Mouse (Mus musculus): ENCODE measurements around the gene Fcna. TPM values are rescaled to one million over a fixed set of nuclear protein-coding genes. Genes with fewer than 3 reads are reported as not detected.

Fcna gene
- polyA plus RNA-seq, 1 experiment from 2014 or later: 2.2 TPM

DNA sequence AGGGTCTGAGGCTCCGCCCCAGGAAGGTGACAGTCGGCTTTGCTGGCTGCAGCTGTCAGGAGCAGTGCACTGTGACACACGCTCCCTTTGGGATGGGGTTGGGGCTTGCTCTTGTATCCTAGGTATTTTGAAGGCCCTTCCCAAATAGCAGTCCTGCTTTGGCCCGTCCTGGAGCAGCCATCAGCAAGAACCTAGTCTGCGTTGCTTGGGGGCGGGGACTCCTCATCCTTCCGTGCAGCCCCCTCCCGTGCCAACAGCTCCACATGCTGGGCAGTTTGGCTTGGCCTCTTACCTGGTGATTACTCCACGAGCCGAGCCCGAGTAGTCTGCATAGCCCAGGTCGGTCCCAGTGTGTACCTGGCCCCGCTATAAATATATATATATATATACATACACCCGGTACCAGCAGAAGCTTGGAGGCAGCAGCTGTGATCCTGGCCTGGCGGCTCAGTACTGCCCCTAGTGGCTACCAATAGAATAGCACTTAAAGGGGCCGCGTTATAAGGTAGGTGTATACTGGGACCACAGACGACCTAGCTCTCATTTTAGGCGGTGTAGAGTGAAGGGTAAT, 46.5 kb downstream of the Fcna start, which contains the start of gene Ajm1:
Gene Ajm1, minus strand, starts transcription at position 464 of the 571 bp plus-strand sequence.
- peak within 1 kb of the TSS; percentile 49; the same call in 1 of the 2 replicates for H3K9ac ChIP-seq (ENCODE audit: low read depth, low read length)
- TF ChIP-seq CTCF (IDR thresholded peaks at IDR 0.05; ENCODE audit: low read depth): peak; percentile 89
- ATAC-seq (replicated peaks; ENCODE audit: low FRiP score, low read depth): peak; percentile 40

GRCm38 (mm10) chr2:25580621-25581101, 47.2 kb downstream of the Fcna start:
- TF ChIP-seq CTCF (IDR thresholded peaks at IDR 0.05; ENCODE audit: low read depth): no peak
- Histone ChIP-seq H3K4me2 (ENCODE audit: low read length) (peak overlapping the region; percentile 78; the same call in 1 of the 2 replicates), H3K4me1 (replicated peaks; ENCODE audit: insufficient read depth, low read length) (peaks cover 42% of the 10 kb centered on the region)

More for the DNA sequence above, 46.5 kb downstream of the Fcna start, which contains the start of gene Ajm1:
- Histone ChIP-seq H3K4me1 (replicated peaks; ENCODE audit: insufficient read depth, low read length) (peaks cover 39% of the 10 kb centered on the region), H3K4me2 (ENCODE audit: low read length) (peak within 1 kb of the TSS; percentile 78), H3K27me3 (ENCODE audit: insufficient read depth, low read length) (peaks cover 48% of the 10 kb centered on the region), H3K36me3 (ENCODE audit: insufficient read depth, low read length) (peaks cover 18% of the 10 kb centered on the region), H3K27ac (no peak within 1 kb of the TSS), H3K4me3 (replicated peaks; ENCODE audit: low read depth, low read length) (peak within 1 kb of the TSS; percentile 33), H3K9me3 (replicated peaks; ENCODE audit: low read length) (no peaks in the 10 kb centered on the region)
- 5% methylated on average over 19 of the region's 19 CpGs for WGBS
- peak; percentile 93 for DNase-seq (ENCODE audit: low spot score)

GRCm38 (mm10) chr2:25579737-25580460, 47.9 kb downstream of the Fcna start:
- H3K27me3 ChIP-seq (ENCODE audit: insufficient read depth, low read length): peaks cover 51% of the 10 kb centered on the region
- H3K27ac ChIP-seq: no peak overlapping the region
- DNase-seq (ENCODE audit: low spot score) (peak; percentile 61), ATAC-seq (replicated peaks; ENCODE audit: low FRiP score, low read depth) (no peak)
- no peak overlapping the region for H3K9ac ChIP-seq (ENCODE audit: low read depth, low read length)
- peaks cover 10% of the 10 kb centered on the region for H3K36me3 ChIP-seq (ENCODE audit: insufficient read depth, low read length)
- H3K4me1 ChIP-seq (replicated peaks; ENCODE audit: insufficient read depth, low read length): peaks cover 46% of the 10 kb centered on the region
- peak overlapping the region; percentile 25 for H3K4me3 ChIP-seq (replicated peaks; ENCODE audit: low read depth, low read length)
- peak overlapping the region; percentile 36 for H3K4me2 ChIP-seq (ENCODE audit: low read length)
- H3K9me3 ChIP-seq (replicated peaks; ENCODE audit: low read length): no peaks in the 10 kb centered on the region
- peak; percentile 69 for TF ChIP-seq CTCF (IDR thresholded peaks at IDR 0.05; ENCODE audit: low read depth)
- 3% methylated on average over 21 of the region's 27 CpGs for WGBS

More at GRCm38 (mm10) chr2:25580621-25581101, 47.2 kb downstream of the Fcna start:
- no peaks in the 10 kb centered on the region for H3K9me3 ChIP-seq (replicated peaks; ENCODE audit: low read length)
- no peak overlapping the region for H3K9ac ChIP-seq (ENCODE audit: low read depth, low read length)
- no peak overlapping the region for H3K4me3 ChIP-seq (replicated peaks; ENCODE audit: low read depth, low read length)
- WGBS: 39% methylated on average over 6 of the region's 6 CpGs
- peaks cover 51% of the 10 kb centered on the region for H3K27me3 ChIP-seq (ENCODE audit: insufficient read depth, low read length)
- DNase-seq (ENCODE audit: low spot score) (no peak), ATAC-seq (replicated peaks; ENCODE audit: low FRiP score, low read depth) (no peak)
- H3K36me3 ChIP-seq (ENCODE audit: insufficient read depth, low read length): peaks cover 14% of the 10 kb centered on the region
- no peak overlapping the region for H3K27ac ChIP-seq

DNA sequence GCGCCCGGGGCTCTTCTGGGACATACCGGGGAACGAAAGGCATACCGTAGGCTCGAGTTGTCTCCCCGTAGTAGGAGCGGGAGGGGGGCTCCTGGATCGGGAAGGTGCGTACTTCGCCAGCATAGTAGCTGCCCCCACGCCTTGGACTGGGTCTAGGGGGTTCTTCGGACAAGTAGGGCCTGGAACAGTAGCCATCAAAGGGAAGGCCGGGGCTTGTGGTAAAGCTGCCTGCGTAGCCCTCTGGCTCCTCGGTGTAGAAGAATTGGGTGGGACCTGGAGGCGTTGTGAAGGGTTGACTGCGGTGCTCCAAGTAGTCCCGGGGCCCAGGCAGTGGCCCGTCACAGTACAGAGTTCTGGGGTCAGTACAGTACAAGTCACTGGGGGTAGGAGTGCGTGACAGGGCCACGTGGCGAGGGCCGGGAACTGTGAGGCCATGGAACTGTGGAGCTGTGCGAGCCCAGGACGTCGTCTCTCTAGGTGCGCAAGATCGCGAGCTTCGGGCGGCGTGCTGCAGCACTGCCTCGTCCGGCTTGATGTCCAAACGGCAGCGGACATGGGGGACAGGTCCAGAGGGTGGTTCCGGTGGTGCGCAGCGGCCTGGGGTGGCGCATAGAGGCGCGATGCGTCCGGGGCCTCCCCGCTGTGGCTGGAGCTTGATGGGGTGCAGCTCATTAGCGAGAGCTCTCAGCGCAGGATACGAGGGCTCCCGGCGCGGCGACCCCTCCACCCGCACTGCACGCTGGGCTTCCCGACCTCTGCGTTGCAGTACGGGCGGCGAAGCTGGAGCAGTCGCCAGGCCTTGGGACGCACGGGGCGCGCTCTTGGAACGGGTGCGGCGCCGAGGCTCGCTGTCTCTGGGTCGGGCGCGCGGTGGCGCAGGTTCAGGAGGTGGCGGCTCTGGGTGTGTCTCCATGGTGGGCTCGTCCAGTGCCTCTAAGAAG, 48.8 kb downstream of the Fcna start:
- TF ChIP-seq CTCF (IDR thresholded peaks at IDR 0.05; ENCODE audit: low read depth): no peak
- no peak overlapping the region for H3K27ac ChIP-seq
- H3K27me3 ChIP-seq (ENCODE audit: insufficient read depth, low read length): peaks cover 51% of the 10 kb centered on the region
- ATAC-seq (replicated peaks; ENCODE audit: low FRiP score, low read depth) (no peak), DNase-seq (ENCODE audit: low spot score) (no peak)
- H3K9me3 ChIP-seq (replicated peaks; ENCODE audit: low read length): no peaks in the 10 kb centered on the region
- WGBS: 6% methylated on average over 77 of the region's 77 CpGs
- peak overlapping the region; percentile 37 for H3K4me2 ChIP-seq (ENCODE audit: low read length)
- peak overlapping the region; percentile 25 for H3K4me3 ChIP-seq (replicated peaks; ENCODE audit: low read depth, low read length)
- H3K36me3 ChIP-seq (ENCODE audit: insufficient read depth, low read length): peaks cover 3% of the 10 kb centered on the region; the same call in 1 of the 2 replicates
- peaks cover 46% of the 10 kb centered on the region for H3K4me1 ChIP-seq (replicated peaks; ENCODE audit: insufficient read depth, low read length)
- H3K9ac ChIP-seq (ENCODE audit: low read depth, low read length): no peak overlapping the region

DNA sequence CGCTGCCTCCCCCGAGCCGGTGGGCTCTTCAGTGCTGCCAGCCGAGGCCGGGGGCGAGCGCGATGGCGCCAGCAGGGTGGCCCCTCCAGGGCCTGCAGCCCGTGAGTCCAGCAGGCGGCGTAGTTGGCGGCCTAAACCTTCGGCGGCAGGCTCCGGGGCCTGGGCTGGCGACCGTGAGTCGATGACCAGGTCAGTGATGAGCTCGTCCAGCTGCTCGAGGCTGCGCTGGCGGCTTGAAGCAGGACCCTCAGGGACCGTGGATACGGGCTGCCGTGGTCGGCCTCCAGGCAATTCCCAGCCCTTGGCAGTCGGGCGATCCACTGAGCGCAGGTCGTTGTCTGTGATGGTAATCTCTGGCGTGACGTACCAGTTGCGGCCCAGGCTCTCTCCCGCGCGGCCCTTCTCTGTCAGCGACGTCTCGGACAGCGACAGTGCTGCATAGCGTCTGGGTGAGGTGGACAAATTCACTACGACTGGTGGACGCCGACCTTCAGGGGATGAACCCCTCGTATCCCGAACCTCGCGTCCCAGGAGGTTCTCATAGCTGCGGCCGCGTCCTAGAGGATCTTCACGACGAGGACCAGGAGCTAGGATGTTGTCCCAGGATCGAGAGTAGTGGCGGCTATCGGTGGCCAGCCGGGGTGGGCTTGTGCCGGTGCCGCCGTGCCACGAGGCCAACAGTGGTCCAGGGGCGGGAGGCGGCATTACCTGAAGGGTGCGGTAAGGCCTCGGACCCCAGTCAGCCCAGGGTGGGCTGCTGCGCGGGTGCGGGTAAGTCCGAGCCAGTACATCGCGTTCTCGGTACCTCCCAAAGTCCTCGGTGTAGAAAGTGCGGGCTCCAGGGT, 49.7 kb downstream of the Fcna start:
- no peak for DNase-seq (ENCODE audit: low spot score)
- no peak overlapping the region for H3K9ac ChIP-seq (ENCODE audit: low read depth, low read length)
- H3K4me1 ChIP-seq (replicated peaks; ENCODE audit: insufficient read depth, low read length): peaks cover 54% of the 10 kb centered on the region

More for the DNA sequence above, 49.7 kb downstream of the Fcna start:
- Histone ChIP-seq H3K4me3 (replicated peaks; ENCODE audit: low read depth, low read length) (peak overlapping the region; percentile 4), H3K27ac (no peak overlapping the region), H3K36me3 (ENCODE audit: insufficient read depth, low read length) (peaks cover 2% of the 10 kb centered on the region; the same call in 1 of the 2 replicates), H3K9me3 (replicated peaks; ENCODE audit: low read length) (no peaks in the 10 kb centered on the region), H3K4me2 (ENCODE audit: low read length) (peak overlapping the region; percentile 37), H3K27me3 (ENCODE audit: insufficient read depth, low read length) (peaks cover 51% of the 10 kb centered on the region)
- 7% methylated on average over 75 of the region's 75 CpGs for WGBS
- ATAC-seq (replicated peaks; ENCODE audit: low FRiP score, low read depth): no peak
- TF ChIP-seq CTCF (IDR thresholded peaks at IDR 0.05; ENCODE audit: low read depth): peak; percentile 49

All from kidney, postnatal 0 days (tissue).